Mouse (Mus musculus) embryonic facial prominence, embryonic 14.5 days (tissue): ENCODE data around the gene Gmds. TPM values are rescaled to one million over a fixed set of nuclear protein-coding genes. Genes with fewer than 3 reads are reported as not detected.
A peak's percentile ranks its signal among the peaks of the same experiment; 100 is the strongest.

ENCODE experiments used
- ATAC-seq: fragments of 200-750 bp; cut with Nextera tagmentation; 2 replicates; pipeline ENCODE4 v1.8.0; 2017; ENCODE audit warnings: low read depth, moderate number of reproducible peaks, moderate TSS enrichment
- DNase-seq: peaks from one replicate; pipeline ENCODE4 v3.0.0-alpha.2; 2015; ENCODE audit warnings: low spot score
- H3K27ac ChIP-seq: fragments of 300-500 bp; sonication (generic); replicated peaks from 2 replicates; pipeline ENCODE4 v1.5.1; 2014; ENCODE audit warnings: low read depth, mild to moderate bottlenecking, low read length, moderate library complexity
- H3K27me3 ChIP-seq: fragments of 300-500 bp; sonication (generic); replicated peaks from 2 replicates; pipeline ENCODE4 v1.6.1; 2014; ENCODE audit warnings: low read length; ENCODE audit not compliant: control insufficient read depth, insufficient read depth
- H3K36me3 ChIP-seq: fragments of 300-500 bp; sonication (generic); 2 replicates; pipeline ENCODE4 v1.6.1; 2014; ENCODE audit warnings: low read length, mixed read lengths; ENCODE audit not compliant: control insufficient read depth, insufficient read depth
- H3K4me1 ChIP-seq: fragments of 300-500 bp; sonication (generic); 2 replicates; pipeline ENCODE4 v1.6.1; 2014; ENCODE audit warnings: antibody characterized with exemption, low read length; ENCODE audit not compliant: control insufficient read depth, insufficient read depth
- H3K4me2 ChIP-seq: fragments of 300-500 bp; sonication (generic); 2 replicates; pipeline ENCODE4 v1.6.1; 2014; ENCODE audit warnings: low read depth, mild to moderate bottlenecking, low read length, moderate library complexity, mixed read lengths
- H3K4me3 ChIP-seq: fragments of 300-500 bp; sonication (generic); 2 replicates; pipeline ENCODE4 v1.5.1; 2014; ENCODE audit warnings: low read depth, mild to moderate bottlenecking, low read length
- H3K9ac ChIP-seq: fragments of 300-500 bp; sonication (generic); 2 replicates; pipeline ENCODE4 v1.6.1; 2014; ENCODE audit warnings: low read depth, mild to moderate bottlenecking, low read length, moderate library complexity, mixed read lengths
- H3K9me3 ChIP-seq: fragments of 300-500 bp; sonication (generic); 2 replicates; pipeline ENCODE4 v1.6.1; 2016; ENCODE audit warnings: low read length; ENCODE audit not compliant: control insufficient read depth
- WGBS: fragments of 180-500 bp; shearing (Covaris S2); extraction: QIAGEN DNeasy Blood & Tissue Kit; methylation state at CpG from one replicate; pipeline ENCODE4 v1.1.7; 2014; 5-methylcytosine and 5-hydroxymethylcytosine counted together
- polyA plus RNA-seq: library from polyadenylated mRNA; unstranded; fragments of >200 nt; fragmentation: Nextera tagmentation; extraction: Ambion mirVana; gene quantifications from 2 replicates; pipeline ENCODE4 v1.2.1, GENCODE M21; 2014

The Gmds gene
- polyA plus RNA-seq, 1 experiment from 2014 or later, result 39.4 TPM

DNA sequence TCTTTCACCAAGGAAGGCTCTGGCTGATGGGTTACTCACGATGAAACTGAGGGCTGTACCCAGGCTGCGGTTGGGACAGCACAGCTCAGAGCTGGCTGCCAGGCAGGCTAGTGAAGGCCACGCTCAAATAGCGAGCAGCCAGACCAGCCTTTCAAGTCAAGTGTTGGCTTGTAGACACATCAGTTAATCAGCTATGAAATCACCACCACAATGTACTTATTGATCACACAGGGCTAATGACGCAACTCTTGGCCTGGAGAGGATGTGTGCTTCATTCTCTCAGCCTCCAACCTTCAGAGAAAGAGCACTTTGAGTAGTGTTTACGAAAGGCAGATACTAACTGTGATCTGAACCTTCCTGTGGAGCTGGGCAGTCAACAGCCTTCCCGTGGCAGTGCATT lies 383.4 kb downstream of the Gmds start:
- H3K9me3 ChIP-seq, result no peaks in the 10 kb centered on the region
- no peaks in the 10 kb centered on the region for H3K27me3 ChIP-seq
- no peaks in the 10 kb centered on the region for H3K36me3 ChIP-seq
- H3K4me3 ChIP-seq, result no peak overlapping the region
- DNase-seq (no peak), ATAC-seq (no peak)
- no peak overlapping the region for H3K4me2 ChIP-seq
- 0 out of 2 replicates have a peak, but pooled peaks cover 4% of the 10 kb centered on the region for H3K4me1 ChIP-seq
- 31% methylated on average over 7 of the region's 7 CpGs for WGBS
- no peak overlapping the region for H3K27ac ChIP-seq
- no peak overlapping the region for H3K9ac ChIP-seq

DNA sequence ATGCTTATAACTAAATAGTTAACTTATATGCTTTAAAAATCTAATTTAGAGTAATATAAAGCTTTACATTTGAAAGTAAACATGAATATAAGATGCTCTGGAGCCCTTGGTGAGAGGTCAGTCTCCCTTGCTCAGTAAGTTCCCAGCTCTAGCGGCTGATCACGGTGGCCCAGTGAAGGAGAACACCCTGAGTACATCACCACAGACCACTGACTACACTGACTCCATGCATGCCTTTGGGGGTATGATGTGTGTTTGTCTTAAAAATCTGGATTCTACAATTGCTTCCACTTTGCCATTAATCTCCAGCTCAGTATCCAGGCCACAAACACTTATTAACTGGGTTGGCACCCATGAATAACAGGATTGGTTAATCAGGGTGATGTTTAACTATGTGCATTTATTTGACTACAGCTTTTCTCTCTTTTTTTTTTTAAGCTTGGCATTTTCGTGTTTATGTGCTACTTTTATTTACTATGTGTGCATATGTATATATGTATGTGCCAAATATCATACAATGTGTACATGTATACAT lies 393.8 kb downstream of the Gmds start:
- no peak overlapping the region for H3K27ac ChIP-seq
- no peaks in the 10 kb centered on the region for H3K4me1 ChIP-seq
- no peak overlapping the region for H3K4me2 ChIP-seq
- no peaks in the 10 kb centered on the region for H3K27me3 ChIP-seq
- WGBS, result 86% methylated on average over 3 of the region's 3 CpGs
- no peak for DNase-seq
- no peaks in the 10 kb centered on the region for H3K36me3 ChIP-seq
- no peak overlapping the region for H3K4me3 ChIP-seq
- no peaks in the 10 kb centered on the region for H3K9me3 ChIP-seq
- no peak overlapping the region for H3K9ac ChIP-seq
- no peak for ATAC-seq

- WGBS, result 28% methylated on average over 7 of the region's 7 CpGs
- ATAC-seq (no peak), DNase-seq (no peak)
- H3K9ac ChIP-seq, result no peak overlapping the region
- no peaks in the 10 kb centered on the region for H3K9me3 ChIP-seq
- H3K27me3 ChIP-seq, result no peaks in the 10 kb centered on the region
- H3K27ac ChIP-seq, result no peak overlapping the region
- no peak overlapping the region for H3K4me2 ChIP-seq
- H3K4me3 ChIP-seq, result no peak overlapping the region
- H3K4me1 ChIP-seq, result no peaks in the 10 kb centered on the region
- no peaks in the 10 kb centered on the region for H3K36me3 ChIP-seq
Measured at GRCm38 (mm10) chr13:31943482-31944275, 394.9 kb downstream of the Gmds start.

DNA sequence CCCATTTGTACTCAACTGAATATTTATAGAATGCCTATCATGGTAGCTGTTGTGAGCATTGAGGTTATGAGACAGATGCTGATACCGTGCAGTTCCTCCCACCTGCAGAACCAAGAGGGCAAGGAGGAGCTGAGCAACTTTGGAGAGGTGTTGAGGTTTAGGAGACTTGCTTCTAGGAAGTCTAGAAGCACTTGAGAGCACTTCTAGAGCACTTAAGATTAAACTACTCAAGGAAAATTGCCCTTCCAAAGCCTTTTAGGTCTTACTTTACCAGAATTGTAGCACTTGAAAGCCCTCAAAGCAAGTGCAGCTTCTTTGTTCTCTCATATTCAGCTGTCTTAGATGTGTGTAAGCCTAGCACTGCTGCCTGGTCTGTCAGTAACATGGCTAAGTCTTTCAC lies 409.2 kb downstream of the Gmds start:
- Histone ChIP-seq H3K4me3 (no peak overlapping the region), H3K9ac (no peak overlapping the region), H3K4me1 (no peaks in the 10 kb centered on the region), H3K4me2 (no peak overlapping the region), H3K27me3 (no peaks in the 10 kb centered on the region), H3K27ac (no peak overlapping the region), H3K36me3 (no peaks in the 10 kb centered on the region), H3K9me3 (no peaks in the 10 kb centered on the region)
- WGBS, result 84% methylated on average over 1 of the region's 1 CpGs
- ATAC-seq, result no peak
- no peak for DNase-seq

GRCm38 (mm10) chr13:31926599-31926998 lies 411.9 kb downstream of the Gmds start:
- H3K4me1 ChIP-seq, result no peaks in the 10 kb centered on the region
- no peak overlapping the region for H3K27ac ChIP-seq
- 78% methylated on average over 5 of the region's 5 CpGs for WGBS
- no peak overlapping the region for H3K4me2 ChIP-seq
- ATAC-seq, result no peak
- H3K4me3 ChIP-seq, result no peak overlapping the region
- H3K9me3 ChIP-seq, result no peaks in the 10 kb centered on the region
- H3K36me3 ChIP-seq, result no peaks in the 10 kb centered on the region
- H3K27me3 ChIP-seq, result no peaks in the 10 kb centered on the region
- no peak for DNase-seq
- no peak overlapping the region for H3K9ac ChIP-seq

DNA sequence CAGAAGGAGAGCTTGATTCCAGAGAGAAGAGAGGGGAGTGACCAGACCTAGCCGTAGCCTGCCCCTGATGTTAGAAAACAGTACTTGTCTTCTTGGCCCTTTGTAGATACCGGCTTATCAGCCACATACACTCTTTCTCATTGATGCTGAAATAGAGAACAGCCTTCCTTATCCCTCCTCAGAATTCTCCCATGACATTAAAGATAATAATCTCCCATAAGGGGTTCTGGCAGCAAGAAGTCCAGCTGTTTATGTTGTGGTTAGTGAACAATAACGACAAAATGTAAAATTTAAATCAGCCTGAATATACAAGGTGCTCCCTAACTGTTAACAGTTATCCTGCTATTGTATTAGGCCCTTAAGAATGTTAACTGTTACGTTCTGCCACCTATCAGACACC lies 414.0 kb downstream of the Gmds start:
- no peak for ATAC-seq
- no peaks in the 10 kb centered on the region for H3K27me3 ChIP-seq
- H3K9ac ChIP-seq, result no peak overlapping the region
- H3K9me3 ChIP-seq, result no peaks in the 10 kb centered on the region
- no peaks in the 10 kb centered on the region for H3K36me3 ChIP-seq
- no peak for DNase-seq
- no peak overlapping the region for H3K4me3 ChIP-seq
- WGBS, result 67% methylated on average over 4 of the region's 4 CpGs
- H3K27ac ChIP-seq, result no peak overlapping the region
- H3K4me1 ChIP-seq, result no peaks in the 10 kb centered on the region
- H3K4me2 ChIP-seq, result no peak overlapping the region

- Histone ChIP-seq H3K4me3 (no peak overlapping the region), H3K27ac (no peak overlapping the region), H3K9ac (no peak overlapping the region), H3K9me3 (no peaks in the 10 kb centered on the region), H3K27me3 (no peaks in the 10 kb centered on the region), H3K4me2 (no peak overlapping the region), H3K4me1 (no peaks in the 10 kb centered on the region; the same call in 1 of the 2 replicates), H3K36me3 (no peaks in the 10 kb centered on the region)
- ATAC-seq (no peak), DNase-seq (no peak)
- WGBS, result 86% methylated on average over 2 of the region's 2 CpGs
Measured at GRCm38 (mm10) chr13:31919716-31920115, 418.8 kb downstream of the Gmds start.

DNA sequence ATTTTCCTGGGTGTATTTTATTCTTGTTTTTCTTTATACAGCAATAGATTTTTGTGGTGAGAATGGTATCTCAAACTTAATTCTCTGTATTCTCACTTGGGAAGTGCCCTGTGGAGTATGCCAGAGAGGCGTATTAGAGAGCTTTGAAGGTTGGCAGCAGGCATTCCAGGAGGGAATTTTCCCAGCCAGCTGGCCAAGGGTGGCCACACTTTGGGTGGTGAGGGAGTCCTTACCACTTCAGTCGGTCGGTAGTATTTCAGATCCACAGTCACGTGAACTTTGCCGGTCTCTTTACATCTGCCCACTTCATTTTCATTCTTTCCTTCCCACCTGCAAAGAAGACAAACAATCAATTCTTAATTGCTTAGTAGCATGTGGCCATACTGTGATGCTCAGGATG lies 421.2 kb downstream of the Gmds start:
- H3K4me1 ChIP-seq, result no peaks in the 10 kb centered on the region; the same call in 1 of the 2 replicates

GRCm38 (mm10) chr13:31915748-31916147 lies 422.8 kb downstream of the Gmds start:
- Histone ChIP-seq H3K9ac (no peak overlapping the region), H3K4me2 (no peak overlapping the region), H3K36me3 (no peaks in the 10 kb centered on the region), H3K4me1 (peaks cover 9% of the 10 kb centered on the region; the same call in 1 of the 2 replicates), H3K4me3 (no peak overlapping the region), H3K9me3 (no peaks in the 10 kb centered on the region), H3K27ac (no peak overlapping the region), H3K27me3 (no peaks in the 10 kb centered on the region)
- DNase-seq, result peak; percentile 64
- no peak for ATAC-seq
- 47% methylated on average over 6 of the region's 6 CpGs for WGBS

More for the DNA sequence above, 421.2 kb downstream of the Gmds start:
- Histone ChIP-seq H3K27ac (no peak overlapping the region), H3K27me3 (no peaks in the 10 kb centered on the region), H3K4me3 (no peak overlapping the region), H3K36me3 (no peaks in the 10 kb centered on the region), H3K9ac (no peak overlapping the region), H3K9me3 (no peaks in the 10 kb centered on the region), H3K4me2 (no peak overlapping the region)
- DNase-seq (no peak), ATAC-seq (no peak)
- WGBS, result 51% methylated on average over 5 of the region's 5 CpGs
